Mouse (Mus musculus) mouse trophoblast stem cell (cell line): ENCODE measurements around the gene Wasf3.

Experiments used
- in situ Hi-C, 2 experiments: fragments of 300-500 bp; cut with MseI, MboI; formaldehyde crosslinking; loops; 2 replicates in 1 of 2; 3 replicates in 1 of 2; pipeline ENCODE4 v1.15.1; 2025

Gene Wasf3

DNA sequence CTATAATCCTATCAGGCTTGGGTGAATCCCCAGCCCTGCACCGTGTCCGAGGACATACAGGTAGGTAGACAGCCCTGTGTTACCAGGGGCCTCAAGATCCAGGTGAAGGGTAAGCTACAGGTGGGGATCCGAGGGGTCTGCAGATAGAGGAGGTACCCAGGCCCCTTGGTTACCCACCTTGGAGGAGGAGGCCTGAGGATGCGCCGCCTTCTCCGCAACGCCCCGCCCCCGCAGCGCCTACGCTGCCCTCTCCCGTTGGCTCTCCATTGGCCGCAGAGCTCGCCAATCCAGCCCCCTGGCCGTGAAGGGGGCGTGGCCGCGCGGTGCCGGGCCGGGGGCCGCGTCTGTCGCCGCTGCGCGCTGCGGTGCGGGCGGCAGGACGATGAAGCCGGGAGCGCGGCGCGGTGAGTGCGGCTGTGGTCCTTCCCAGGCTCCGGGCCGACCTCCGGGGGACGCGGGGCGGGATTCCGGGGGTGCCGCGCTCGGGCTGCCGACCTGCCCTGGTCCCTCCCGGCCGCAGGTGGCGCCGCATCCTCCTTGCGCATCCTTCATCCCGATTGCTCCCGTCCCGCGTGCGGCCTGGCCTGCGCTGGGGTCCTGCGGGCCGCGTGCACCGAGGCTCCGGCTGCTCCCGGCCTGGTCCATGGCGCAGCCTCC, at the start of gene Wasf3:
Wasf3 (plus strand) TSS at position 51 of the 657 bp plus-strand sequence.
- in situ Hi-C loops = no loop called here

DNA sequence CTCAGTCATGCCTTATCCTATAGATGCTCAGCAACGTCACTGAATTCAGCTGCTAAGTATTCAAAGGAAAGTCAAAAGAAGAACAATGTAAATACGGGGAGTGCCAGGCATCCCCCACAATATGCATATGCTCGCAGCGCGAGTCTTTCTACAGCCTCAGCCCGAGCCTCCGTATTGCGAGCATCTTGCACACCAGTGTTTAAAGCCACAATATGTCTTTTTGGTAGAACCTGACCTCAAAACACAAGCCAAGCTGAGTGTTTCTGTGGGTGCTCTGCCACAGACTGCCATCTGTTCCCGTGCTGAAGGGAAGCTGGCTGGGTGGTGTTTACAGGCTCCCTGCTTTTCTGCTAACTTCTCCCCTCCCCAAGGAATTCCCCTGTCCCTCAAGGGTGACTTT, 46.7 kb upstream of the Wasf3 start:
- in situ Hi-C loops = no loop called here

DNA sequence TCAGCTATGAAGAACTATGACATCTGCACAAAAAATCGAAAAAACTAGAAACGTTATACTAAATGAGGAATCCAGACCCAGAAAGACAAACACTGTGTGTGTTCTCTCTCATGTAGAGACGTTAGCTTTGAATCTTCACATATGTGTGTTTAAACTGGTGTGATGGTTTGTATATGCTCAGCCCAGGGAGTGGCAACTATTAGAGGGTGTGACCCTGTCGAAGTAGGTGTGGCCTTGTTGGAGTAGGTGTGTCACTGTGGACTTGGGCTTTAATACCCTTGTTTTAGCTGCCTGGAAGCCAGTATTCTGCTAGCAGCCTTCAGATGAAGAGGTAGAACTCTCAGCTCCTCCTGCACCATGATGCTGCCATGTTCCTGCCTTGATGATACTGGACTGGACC, 44.7 kb upstream of the Wasf3 start:
- in situ Hi-C loops = no loop called here

DNA sequence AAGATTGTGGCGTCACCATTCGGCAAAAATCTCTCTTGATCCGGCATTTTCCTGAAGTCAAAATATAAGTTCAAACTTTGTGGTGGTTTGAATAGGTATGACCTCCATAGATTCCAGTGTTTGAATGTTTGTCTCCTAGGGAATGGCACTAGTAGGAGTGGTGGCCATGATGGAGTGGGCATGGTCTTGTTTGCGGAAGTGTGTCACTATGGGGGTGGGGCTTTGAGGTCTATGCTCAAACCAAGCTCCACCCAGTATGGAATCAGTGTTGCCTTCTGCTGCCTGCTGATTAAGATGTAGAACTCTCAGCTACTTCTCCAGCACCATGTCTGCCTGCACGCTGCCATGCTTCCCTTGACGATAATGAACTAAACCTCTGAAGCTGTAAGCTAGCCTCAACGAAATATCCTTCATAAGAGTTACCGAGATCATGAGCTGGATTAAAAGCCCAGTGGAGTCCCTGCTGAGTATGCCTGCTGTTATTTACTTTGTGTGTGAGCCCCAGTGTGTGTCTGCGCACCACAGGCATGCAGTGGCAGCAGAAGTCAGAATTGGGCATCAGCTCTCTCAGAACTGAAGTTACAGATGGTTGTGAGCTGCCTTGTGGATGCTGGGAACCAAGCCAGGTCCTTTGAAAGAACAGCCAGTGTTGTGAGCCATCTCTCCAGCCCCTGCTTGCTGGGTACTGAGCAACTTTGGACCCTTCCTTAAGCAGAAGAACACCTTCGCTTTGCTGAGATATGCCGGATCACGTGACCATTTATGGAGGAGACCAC, 39.7 kb upstream of the Wasf3 start:
- in situ Hi-C loops = no loop called here

DNA sequence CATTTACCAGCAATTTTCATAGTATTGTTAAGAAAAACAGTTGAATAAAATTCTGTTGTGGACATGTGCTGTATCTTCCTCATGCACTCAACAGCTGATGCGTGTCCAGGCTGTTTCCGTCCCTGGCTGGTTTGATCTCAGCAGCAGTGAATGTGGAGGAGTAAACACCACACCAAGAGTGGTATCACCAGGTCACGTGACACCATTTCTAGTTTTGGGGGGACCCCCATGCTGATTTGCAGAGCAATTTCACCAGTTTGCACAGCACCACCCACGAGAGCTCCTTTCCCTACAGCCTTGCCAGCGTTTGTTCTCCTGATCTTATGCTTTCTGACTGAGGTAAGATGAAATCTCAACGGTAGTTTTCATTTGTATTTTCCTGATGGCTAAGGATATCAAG, 37.7 kb upstream of the Wasf3 start:
- in situ Hi-C loops = no loop called here

DNA sequence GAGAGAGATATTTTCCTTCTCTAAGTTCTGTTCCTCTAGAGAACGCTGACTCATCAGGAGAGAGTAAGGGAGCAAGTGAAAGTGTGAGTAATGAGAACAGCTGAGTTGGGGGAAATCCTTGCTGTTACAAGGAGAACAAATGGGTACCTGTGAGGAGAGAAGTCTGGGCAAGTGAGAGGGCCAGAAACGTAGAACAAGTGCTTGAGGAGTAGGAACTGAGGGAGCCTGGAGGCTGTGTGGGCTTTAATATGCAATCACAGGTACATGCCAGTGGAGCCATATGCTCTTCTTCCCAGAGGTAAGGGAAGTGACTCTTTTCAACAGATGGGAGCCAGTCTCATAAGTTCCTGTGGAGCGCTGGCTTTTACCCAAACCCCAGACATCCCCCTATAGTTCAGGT, 35.6 kb upstream of the Wasf3 start:
- in situ Hi-C loops = no loop called here

DNA sequence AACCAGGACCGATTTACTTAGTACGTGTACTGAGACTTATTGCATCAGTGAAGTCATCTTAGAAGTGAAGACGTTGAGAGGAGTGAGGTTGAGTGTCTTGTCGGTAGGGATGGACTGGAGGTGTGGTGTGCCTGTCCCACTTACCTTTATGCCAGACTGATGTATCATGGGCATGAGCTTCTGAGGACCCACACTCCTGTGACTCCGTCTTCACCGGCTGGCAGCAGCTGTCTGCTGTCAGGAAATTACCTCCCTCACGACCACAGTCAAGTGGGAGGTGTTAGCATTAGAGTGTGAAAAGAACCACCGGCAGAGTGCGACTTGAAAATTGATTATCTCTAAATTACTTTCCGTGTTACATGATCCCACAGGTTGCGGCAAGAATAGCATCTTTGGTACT, 34.0 kb upstream of the Wasf3 start:
- in situ Hi-C loops = no loop called here

DNA sequence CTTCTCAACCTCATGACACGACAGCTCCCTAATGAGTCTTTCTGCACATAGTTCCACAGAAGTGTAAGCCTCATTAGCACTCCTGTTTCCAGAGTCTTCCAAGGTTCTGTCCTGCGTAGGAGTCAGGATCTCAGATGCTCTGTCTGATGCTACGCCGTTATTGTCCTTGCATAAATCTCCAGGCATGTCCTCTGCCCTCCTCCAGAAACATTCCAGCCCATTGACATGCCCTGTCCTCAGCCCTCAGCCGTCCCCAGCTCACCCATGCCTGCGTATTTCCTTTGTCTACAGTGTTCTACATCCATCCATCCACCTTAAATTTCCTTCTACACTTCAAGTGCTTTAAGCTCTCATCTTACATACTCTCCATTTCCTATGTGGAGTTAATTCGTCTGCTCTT, 32.8 kb upstream of the Wasf3 start:
- in situ Hi-C loops = no loop called here

DNA sequence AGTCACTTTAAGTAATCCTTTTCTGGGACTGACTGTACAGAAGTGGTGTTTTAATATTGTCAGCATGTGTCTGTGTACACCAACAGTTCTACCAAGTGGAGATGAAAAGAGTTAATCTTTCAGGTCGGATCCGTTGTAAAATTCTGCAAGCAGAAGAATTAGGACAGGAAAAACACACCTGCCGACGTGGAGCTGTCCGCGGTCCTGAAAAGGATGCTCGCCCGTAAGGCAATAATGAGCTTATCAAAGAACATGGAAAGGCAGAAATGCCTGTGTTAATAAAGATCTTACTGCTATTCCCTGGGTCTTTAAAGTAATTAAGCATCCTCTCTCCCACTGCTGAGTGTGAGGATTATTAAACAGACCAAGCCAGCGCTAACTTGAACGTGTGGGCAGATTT, 24.4 kb upstream of the Wasf3 start:
- in situ Hi-C loops = no loop called here

DNA sequence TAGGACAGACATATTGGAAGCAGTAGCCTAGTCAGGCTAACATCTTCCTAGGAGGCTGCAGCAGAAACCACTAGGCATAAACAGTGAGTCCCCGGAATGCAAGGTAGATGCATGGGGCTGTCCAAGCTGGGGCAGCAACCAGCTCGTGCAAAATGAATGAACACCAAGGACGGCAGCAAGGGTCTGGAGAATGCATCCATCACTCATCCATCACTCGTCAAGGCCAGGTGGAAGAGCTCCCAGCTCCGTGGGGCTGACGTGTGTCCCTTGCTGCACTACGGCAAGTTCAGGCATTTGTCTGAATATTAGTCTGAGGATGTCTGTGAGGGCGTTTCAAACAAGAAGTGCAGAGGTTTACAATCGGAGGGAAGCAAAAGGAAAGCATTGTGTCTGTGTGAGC, 22.1 kb upstream of the Wasf3 start:
- in situ Hi-C loops = no loop called here

DNA sequence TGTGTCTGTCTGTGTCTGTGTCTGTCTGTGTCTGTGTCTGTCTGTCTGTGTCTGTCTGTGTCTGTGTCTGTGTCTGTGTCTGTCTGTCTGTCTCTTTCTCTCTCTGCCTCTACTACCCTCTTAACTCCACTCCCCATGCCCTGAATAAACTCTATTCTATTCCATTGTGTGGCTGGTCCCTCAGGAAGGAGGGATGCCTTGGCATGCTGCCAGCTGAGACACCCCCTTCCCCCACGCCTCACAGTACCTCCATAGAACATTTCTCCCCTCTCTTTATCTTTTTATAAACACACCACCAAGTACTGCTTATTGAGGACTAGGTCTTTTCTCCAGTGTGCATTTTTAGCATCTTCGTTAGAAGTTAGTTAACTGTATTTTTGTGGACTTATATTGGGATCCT, 16.4 kb upstream of the Wasf3 start:
- in situ Hi-C loops = no loop called here

DNA sequence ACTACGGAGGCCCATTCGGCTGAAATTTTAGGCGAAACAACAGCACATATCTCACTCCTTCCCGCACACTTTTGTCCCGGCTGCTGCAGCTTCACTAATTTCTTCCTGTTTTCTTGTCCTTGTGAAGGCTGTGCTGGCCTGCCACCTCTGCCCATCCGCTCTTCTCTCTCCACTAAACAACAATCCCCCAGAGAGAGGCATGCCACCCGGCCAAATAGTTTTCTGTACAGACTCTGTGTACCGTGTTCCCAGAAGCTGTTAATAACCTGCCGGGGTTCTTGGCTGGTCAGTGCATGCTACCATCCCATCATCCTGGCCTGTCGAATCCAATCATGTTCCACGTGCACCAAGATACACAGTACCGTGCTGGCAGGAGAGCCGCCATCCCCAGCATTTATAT, 15.8 kb upstream of the Wasf3 start:
- in situ Hi-C loops = no loop called here

DNA sequence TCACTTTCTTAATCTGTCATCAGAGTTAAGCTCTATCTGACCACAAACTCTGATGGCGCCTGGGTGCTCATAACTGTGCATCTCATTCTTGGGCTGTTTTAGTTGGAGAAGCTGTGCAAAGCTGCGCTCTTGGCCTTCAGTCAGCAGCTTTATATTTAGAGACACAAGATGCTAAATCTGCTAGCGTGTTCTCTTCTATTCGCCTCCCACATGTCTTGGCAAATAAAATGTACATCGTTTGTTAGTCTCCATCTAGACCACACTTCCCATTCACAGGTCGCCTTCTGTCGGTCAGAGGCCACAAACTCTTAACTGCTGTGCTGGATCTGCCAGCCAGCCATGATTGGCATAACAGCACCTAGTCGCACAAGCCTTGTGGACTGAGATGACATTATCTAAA, 14.0 kb upstream of the Wasf3 start:
- in situ Hi-C loops = no loop called here

DNA sequence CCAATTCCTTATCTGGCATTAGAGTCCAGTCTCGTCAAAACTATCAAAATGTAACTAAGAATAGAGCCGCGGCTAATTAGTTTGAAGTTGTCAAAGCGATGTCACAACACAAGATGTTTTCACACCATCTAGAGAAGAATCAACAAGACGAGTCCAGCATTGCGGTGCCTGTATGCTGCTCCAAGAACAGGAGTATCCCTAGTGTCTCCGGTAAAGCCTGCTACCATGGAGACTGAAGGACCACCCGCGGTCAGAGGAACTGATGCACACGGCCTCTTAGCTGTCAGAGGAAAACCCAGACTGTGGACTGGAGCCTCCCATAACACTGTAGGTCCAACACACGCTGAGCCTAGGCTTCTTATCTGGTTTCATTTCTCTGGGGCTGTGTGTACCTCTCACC, 11.5 kb upstream of the Wasf3 start:
- in situ Hi-C loops = no loop called here

DNA sequence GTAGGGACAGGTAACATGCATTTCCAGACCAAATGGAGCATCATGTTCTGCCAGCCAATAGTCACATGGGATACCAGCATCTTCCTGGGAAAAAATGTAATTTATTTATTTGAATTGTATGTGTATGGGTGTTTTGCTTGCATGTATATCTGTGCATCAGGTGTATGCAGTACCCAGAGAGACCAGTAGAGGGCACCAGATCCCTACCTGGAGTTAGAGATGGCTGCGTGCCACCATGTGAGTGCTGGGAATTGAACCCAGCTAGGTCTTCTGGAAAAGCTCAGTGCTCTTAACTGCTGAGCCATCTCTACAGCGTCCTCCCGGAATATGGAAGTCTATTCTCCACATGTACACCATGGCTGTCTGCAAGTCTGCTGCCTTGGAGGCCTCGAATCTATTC, 8.2 kb upstream of the Wasf3 start:
- in situ Hi-C loops = no loop called here

DNA sequence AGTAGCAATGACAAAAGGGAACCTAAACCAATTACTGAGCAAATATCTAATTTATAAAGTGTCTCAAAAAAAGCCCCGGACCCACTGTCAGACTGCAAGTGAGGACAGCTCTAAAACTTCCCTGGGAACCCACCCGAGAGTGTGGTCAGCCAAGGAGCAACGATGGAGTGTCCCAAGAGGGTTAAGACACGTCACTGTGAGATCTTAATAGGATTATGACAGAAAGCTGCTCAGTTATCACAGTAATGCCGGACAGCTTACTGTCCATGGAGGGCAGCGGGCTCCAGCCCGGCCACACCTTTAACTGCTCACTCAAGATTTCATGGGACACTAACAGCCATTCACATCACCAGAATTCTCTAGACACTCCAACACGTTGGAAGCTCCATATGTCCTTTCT, 4.7 kb upstream of the Wasf3 start:
- in situ Hi-C loops = no loop called here

DNA sequence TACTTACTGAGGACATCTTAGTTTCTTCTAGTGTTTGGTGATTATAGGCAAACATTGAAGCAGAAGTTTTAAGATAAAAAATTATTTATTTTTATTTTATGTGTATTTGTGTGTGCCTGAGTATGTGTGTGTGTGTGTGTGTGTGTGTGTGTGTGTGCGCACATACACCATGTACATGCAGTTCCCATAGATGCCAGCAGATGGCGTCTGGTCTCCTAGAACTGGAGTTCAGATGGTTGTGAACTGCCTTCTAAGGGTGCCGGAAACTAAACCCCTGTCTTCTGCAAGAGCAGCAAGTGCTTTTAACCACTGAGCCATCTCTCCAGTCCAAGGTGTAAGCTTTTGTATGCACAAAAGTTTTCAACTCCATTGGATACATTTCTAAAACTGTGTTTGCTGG, 2.5 kb upstream of the Wasf3 start:
- in situ Hi-C loops = no loop called here

DNA sequence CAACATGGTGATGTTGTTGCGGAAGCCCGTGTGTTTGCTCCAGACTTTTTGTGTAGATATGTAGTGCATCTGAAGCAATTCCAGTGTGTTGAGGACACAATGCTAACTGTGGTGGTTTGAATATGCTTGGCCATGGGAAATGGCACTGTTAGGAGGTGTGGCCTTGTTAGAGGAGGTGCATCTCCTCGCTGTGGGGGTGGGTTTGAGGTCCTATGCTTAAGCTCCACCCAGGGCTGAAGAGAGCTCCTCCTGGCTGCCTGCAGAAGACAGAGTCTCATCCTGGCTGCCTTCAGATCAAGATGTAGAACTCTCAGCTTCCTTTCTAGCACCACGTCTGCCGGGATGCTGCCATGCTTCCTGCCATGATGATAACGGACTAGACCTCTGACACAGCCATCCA, 1.4 kb upstream of the Wasf3 start:
- in situ Hi-C loops = no loop called here

DNA sequence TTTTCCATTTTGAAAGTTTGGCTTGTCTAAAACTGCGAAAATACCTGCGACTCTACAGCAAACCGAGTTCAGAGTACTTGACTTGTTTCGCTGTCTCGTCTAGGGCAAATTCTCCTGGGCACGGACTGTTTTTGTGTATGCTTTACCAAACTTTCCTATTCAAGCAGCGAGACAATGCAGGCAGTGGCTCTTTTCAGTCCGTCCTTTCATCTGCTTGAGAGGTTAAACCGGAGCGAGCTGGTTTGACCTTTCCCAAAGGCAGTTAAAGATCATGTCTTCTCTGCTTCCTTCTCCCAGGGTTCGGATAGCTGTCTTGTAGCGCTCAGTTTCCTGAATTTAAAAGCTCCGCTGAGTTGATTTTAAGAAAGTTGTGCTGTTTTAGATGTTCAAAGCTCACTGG, 1.2 kb downstream of the Wasf3 start:
- in situ Hi-C loops = no loop called here

DNA sequence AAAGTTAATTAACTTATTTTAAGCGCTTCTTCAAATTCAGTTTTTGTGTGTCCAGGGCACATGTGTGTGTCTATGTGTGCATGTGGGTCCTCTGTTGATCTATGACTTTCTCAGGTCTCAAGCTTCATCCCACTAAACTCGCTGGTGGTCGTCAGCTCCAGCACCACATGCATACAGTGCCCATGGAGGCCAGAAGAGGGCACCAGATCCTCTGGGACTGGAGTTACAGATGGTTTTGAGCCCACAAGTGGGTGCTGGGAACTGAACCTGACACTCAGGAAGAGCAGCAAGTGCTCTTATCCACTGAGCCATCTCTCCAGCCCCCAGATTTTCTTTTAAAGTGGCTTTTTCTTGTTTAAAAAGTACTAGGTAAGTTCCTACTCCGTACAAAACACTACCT, 2.1 kb downstream of the Wasf3 start:
- in situ Hi-C loops = no loop called here

DNA sequence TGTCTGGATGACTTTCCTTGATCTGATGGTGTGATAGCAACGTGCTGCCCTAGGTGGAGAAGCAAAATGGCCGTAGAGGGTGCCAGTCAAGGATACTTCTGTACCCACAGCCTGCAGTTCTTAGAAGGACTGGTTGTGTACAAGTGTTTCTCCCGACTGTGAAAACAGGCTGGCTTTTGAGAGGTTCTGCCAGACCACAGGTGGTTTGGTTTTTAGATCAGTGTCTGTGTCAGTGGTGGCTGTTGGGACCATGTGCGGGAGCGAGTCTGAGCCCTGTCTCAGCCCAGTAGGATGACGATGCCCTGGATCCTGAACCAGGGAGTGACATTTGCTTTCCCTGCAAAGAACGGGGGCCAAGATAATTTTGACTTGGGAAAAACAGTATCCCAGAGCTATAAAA, 9.8 kb downstream of the Wasf3 start:
- in situ Hi-C loops = no loop called here

DNA sequence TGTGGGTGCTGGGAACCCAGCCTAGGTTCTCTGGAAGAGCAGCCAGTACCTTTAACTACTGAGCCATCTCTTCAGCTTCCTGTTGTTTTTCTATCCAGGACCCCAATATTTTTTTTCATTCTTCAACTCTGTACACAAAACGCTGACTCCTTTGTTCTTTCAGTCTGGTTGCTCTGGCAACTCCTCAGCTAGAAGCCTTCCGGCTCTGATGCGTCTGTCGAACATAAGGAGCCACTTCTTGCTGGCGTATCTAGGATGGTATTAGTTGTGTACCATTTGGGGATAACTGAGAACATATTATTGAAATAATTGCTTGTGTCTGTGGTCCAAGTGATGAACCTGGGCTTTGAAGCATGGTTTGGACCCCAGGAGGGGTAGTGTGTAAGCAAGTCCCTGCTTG, 12.5 kb downstream of the Wasf3 start:
- in situ Hi-C loops = no loop called here

DNA sequence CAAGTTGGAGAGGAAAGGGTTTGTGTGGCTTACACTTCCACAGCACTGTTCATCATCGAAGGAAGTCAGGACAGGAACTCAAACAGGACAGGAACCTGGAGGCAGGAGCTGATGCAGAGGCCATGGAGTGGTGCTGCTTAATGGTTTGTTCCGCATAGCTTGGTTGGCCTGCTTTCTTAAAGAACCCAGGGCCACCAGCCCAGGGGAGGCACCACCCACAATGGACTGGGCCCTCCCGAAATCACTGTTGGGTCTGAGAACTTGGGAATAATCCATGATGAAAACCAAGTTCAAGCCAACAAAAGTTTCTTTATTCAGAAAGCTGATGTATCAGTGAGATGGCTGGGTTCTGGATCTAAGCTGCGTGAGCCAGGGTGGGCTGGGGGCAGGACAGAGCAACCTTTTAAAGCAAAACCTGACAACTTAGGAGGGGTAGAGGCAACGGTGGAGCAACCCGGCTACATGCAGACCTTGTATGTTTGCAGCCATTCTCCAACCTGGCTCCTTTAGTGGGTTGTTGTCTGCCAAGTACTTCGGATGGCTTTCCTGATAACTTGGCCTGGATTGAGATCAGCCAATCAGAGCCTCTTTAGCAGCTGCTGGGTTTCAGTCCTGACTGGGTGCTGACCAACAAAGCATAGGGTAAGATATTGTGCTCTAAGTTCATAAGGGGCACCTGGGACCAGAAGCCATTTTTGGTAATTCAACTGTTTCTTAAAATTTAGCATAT, 13.8 kb downstream of the Wasf3 start:
- in situ Hi-C loops = no loop called here
